In the genomic region with DNA sequence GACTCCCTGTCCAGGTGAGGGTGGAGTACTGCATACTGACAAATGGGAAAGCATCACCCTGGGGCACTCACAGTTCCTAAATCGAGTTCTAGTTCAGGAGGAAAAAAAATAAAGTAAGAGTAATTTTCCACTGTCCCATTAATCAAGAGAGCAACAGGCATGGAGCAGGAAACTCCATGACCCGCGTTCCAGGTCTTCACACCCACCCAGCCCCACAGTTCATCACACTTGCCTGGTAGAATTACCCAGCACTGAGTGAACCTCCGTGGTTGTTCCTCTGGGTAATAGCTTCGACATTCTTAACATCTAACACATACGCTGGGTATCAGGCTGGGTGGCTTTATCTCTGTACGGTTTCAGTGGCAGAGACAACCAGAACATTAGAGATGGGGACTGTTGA, we compare ENCODE assay signal across 20 mouse cellular contexts. TPM values are rescaled to one million over a fixed set of nuclear protein-coding genes. Genes with fewer than 3 reads are reported as not detected.
"Had no signal": no experiment of that assay in that cellular context is flagged by ENCODE, and none has a peak within 500 bp of the region (broad histone marks: within the 10 kb centered on the region; RNA-seq: fewer than 3 reads in every experiment).

No protein-coding gene starts in this region.

- H3K36me3 ChIP-seq: lung, embryonic 15.5 days; midbrain, embryonic 13.5 days; midbrain, embryonic 15.5 days; neural tube, embryonic 12.5 days; stomach, embryonic 15.5 days had no signal

- H3K27ac ChIP-seq: lung, embryonic 15.5 days; macrophage; midbrain, embryonic 13.5 days; midbrain, embryonic 15.5 days; neural tube, embryonic 12.5 days; stomach, embryonic 15.5 days; stomach, postnatal 0 days had no signal

- H3K4me1 ChIP-seq: lung, embryonic 15.5 days; megakaryocyte, embryonic 14.5 days; midbrain, embryonic 13.5 days; midbrain, embryonic 15.5 days; neural tube, embryonic 12.5 days; stomach, embryonic 15.5 days had no signal

- ATAC-seq: liver, postnatal 0 days; lung, postnatal 0 days; midbrain, embryonic 13.5 days; midbrain, embryonic 15.5 days had no signal

- H3K27me3 ChIP-seq: lung, embryonic 15.5 days; midbrain, embryonic 13.5 days; midbrain, embryonic 15.5 days; neural tube, embryonic 12.5 days; stomach, embryonic 15.5 days had no signal

- H3K9ac ChIP-seq: liver, postnatal 0 days; lung, embryonic 15.5 days; midbrain, embryonic 13.5 days; midbrain, embryonic 15.5 days; neural tube, embryonic 12.5 days; stomach, embryonic 15.5 days had no signal

- H3K4me2 ChIP-seq: lung, embryonic 15.5 days; midbrain, embryonic 11.5 days; midbrain, embryonic 13.5 days; midbrain, embryonic 15.5 days; neural tube, embryonic 12.5 days; stomach, embryonic 15.5 days had no signal

- H3K9me3 ChIP-seq: lung, embryonic 15.5 days; megakaryocyte, embryonic 14.5 days; midbrain, embryonic 13.5 days; midbrain, embryonic 15.5 days; neural tube, embryonic 12.5 days; stomach, embryonic 15.5 days had no signal

- DNase-seq: liver, postnatal 0 days; lung, adult 2 months; lung, postnatal 14 days; lung, postnatal 36 days; right cerebral cortex, postnatal 14 days; thymus, adult 2 months; thymus, postnatal 25 days; thymus, postnatal 4 days had no signal

- H3K4me3 ChIP-seq: lung, embryonic 15.5 days; megakaryocyte, embryonic 14.5 days; midbrain, embryonic 13.5 days; midbrain, embryonic 15.5 days; neural tube, embryonic 12.5 days; stomach, embryonic 15.5 days had no signal

RNA-seq across cellular contexts. Expression of gene 4930412O13Rik, which starts 47.3 kb away (rescaled TPM):
- polyA plus RNA-seq: liver, postnatal 0 days; lung, adult 2 months; lung, embryonic 15.5 days; lung, postnatal 0 days; macrophage; neural tube, embryonic 14.5 days; spleen, adult 2 months; stomach, embryonic 15.5 days; stomach, postnatal 0 days; thymus, adult 2 months had no signal

RNA-seq across cellular contexts. Expression of gene 9230102O04Rik, which starts 55.6 kb away (rescaled TPM):
- polyA plus RNA-seq: liver, postnatal 0 days; lung, adult 2 months; lung, embryonic 15.5 days; lung, postnatal 0 days; macrophage; spleen, adult 2 months; stomach, embryonic 15.5 days; stomach, postnatal 0 days; thymus, adult 2 months had no signal

RNA-seq across cellular contexts. Expression of gene Gata3, which starts 56.1 kb away (rescaled TPM):
- polyA plus RNA-seq: macrophage had no signal
